Mouse (Mus musculus): Measurements from ENCODE around the gene Elavl1.
"Not testable (repeated sequence)": the region's sequence is repeated elsewhere in the genome, so short reads cannot be mapped to it uniquely, and the experiment has no call there.

Gene Elavl1

GRCm38 (mm10) chr8:4324983-4325750 lies at the start of gene Elavl1, which contains the start of gene Ccl25:
TSS of gene Elavl1 (minus strand) at chr8:4325413.
TSS of gene Ccl25 (plus strand) at chr8:4325210.
- DNase-seq (ENCODE audit: extremely low read depth, insufficient read length, low spot score), result peak; percentile 98

DNA sequence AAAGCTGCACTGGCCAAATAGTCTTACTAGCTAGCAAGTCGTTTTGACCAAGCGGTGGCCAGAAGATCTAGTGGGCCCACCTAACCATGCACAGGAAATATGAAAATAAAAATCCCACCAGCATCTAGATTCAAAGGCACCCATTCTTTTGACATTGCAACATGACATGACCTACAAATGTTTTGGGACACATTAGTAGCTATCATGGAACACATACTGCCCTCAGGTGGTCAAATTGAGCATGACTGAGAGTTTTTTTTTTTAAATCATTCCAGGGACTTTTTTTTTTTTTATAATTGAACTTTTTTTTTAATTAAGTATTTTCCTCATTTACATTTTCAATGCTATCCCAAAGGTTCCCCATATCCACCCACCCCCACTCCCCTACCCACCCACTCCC lies 47.4 kb upstream of the Elavl1 start:
- no peak for DNase-seq (ENCODE audit: extremely low read depth, insufficient read length, low spot score)

DNA sequence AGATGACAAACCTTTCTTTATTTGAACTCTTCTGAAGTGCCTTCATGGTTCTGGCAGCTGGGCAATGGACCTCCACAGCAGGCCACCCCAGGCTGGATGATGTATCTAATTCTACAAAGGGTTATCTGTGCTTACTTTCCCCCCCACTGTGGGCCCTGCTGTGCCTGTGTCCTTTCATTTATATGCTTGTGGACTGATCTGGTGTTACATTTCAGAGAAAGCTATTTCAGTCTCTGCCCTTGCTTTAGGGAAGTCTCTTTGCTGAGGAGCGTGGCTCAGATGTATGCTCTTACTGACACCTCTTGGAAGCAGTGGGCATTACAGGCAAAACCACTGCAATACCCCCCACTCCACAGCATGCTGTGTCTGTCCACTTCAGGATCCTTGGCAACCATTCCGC lies 44.9 kb upstream of the Elavl1 start:
- peak; percentile 40 for DNase-seq (ENCODE audit: extremely low read depth, insufficient read length, low spot score)

GRCm38 (mm10) chr8:4368470-4368869 lies 43.3 kb upstream of the Elavl1 start:
- DNase-seq (ENCODE audit: extremely low read depth, insufficient read length, low spot score), result no peak

GRCm38 (mm10) chr8:4367808-4368207 lies 42.6 kb upstream of the Elavl1 start:
- peak; percentile 3 for DNase-seq (ENCODE audit: extremely low read depth, insufficient read length, low spot score)

DNA sequence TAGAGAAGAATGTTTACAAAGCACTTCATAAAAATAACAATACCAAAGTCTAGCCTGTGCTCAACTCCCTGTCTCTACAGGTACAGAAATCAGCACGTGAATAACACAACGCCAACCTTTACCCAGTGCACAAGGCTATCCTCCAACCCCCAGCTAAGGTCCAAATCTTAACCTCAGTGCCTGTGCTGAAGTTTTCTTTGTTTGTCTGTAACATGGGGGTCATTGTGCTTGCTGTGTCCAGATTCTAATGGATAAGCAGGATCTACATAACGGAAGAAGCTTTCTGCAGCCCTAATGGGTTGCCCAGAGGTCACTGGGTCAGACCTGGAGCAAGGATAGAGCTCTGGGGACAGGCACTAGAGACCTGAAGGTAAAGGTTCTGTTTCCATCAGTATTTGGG lies 41.0 kb upstream of the Elavl1 start:
- DNase-seq (ENCODE audit: extremely low read depth, insufficient read length, low spot score), result no peak

DNA sequence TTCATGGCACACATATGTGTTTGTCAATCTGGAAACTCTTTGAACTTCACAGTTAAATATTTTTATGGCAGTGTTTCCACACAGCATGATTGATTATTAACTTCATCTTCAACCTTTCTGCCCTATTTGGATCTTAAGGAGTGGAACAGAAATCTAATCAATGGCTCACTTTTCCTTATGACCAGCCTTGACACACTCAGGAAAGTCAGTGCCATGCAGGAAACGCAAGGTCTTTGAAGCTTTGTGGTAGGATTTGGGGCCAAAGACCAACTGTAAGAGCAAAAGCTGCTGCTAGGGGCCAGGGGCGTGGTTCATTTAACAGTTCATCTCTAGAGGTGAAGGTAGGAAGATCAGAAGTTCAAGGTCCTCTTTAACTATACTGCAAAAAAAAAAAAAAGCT lies 35.7 kb upstream of the Elavl1 start:
- no peak for DNase-seq (ENCODE audit: extremely low read depth, insufficient read length, low spot score)

DNA sequence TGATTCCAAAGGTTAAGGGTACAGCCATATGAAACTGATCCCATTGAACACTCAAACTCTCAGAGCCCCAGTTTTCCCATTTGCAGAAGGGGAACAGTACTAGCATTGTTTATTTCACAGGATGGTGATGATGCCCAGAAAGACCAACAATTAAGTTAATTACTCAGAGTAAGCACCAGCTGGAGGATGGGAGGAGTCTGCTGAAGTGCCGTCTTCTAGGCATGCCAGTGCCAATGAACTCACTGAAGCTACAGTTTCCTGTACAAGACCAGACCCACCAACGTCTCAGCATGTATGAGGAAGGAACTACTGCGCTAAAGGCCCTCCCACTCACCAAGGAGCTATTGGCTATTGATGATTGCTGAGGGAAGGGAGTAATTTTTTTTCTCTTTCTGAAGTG lies 34.1 kb upstream of the Elavl1 start:
- DNase-seq (ENCODE audit: extremely low read depth, insufficient read length, low spot score), result no peak

DNA sequence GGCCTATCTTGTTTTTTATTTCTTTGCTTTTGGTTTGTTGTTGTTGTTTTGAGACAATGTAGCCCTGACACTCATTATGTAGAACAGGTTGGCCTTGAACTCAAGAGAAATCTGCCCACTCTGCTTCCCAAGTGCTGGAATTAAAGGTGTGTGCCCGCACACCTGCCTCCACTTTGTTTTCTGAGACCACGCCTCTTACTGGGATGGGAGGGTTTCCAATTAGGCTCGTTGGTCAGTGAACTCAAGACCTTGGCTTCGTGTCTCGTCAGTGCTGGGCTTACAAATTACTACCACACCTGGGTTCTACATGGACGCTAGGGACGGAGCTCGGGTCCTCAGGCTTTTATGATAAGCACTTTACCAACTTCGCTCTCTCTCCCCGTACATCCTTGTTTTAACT lies 30.2 kb upstream of the Elavl1 start:
- no peak for DNase-seq (ENCODE audit: extremely low read depth, insufficient read length, low spot score)

- no peak for DNase-seq (ENCODE audit: extremely low read depth, insufficient read length, low spot score)
These were observed 29.3 kb upstream of the Elavl1 start for GRCm38 (mm10) chr8:4354516-4354915.

- no peak for DNase-seq (ENCODE audit: extremely low read depth, insufficient read length, low spot score)
These were observed 28.5 kb upstream of the Elavl1 start for GRCm38 (mm10) chr8:4353741-4354140.

GRCm38 (mm10) chr8:4352562-4352961 lies 27.3 kb upstream of the Elavl1 start:
- not testable (repeated sequence) for DNase-seq (ENCODE audit: extremely low read depth, insufficient read length, low spot score)

GRCm38 (mm10) chr8:4350618-4351017 lies 25.4 kb upstream of the Elavl1 start:
- DNase-seq (ENCODE audit: extremely low read depth, insufficient read length, low spot score), result no peak

GRCm38 (mm10) chr8:4349335-4349734 lies 24.1 kb upstream of the Elavl1 start:
- no peak for DNase-seq (ENCODE audit: extremely low read depth, insufficient read length, low spot score)

- DNase-seq (ENCODE audit: extremely low read depth, insufficient read length, low spot score), result no peak
These were observed 23.1 kb upstream of the Elavl1 start for GRCm38 (mm10) chr8:4348275-4348674.

GRCm38 (mm10) chr8:4347661-4348060 lies 22.4 kb upstream of the Elavl1 start:
- no peak for DNase-seq (ENCODE audit: extremely low read depth, insufficient read length, low spot score)

DNA sequence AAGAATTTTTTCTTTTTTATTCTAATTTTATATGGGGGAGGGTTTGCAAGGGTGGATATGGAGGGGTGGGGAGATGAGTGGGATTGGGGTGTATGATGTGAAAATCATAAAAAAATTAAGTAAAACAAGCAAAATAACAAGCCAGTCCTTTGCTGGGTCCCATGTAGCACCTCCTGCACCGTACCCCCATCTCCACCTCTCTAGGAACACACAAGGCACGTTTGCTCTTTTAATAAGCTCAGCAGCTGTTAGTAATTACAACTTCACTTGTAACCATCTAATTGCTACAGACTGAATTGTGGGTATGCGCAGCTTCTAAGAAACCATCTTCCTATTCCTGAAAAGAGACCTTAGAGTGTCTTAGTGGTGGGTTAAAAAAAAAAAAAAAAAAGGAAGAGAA lies 15.0 kb upstream of the Elavl1 start:
- no peak for DNase-seq (ENCODE audit: extremely low read depth, insufficient read length, low spot score)

GRCm38 (mm10) chr8:4335678-4336077 lies 10.5 kb upstream of the Elavl1 start:
- no peak for DNase-seq (ENCODE audit: extremely low read depth, insufficient read length, low spot score)

DNA sequence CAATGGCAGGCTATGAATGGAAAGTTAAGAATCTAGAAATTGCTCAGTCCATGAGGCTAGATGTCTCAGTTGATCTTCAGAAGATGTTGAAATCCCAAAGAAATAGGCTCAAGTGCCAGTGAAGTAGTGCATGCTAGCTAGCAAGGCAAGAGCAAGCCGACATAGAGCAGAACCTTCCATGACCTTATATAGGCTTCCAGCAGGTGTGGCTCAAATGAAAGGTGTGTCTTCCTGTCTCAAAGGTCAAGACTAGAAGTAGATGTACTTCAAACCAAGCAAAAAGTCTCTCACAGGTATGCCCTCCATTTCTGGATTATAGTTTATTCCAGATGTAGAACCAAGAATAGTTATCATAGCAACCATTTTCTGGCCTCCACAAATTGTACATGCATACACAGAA lies 8.8 kb upstream of the Elavl1 start:
- no peak for DNase-seq (ENCODE audit: extremely low read depth, insufficient read length, low spot score)

DNA sequence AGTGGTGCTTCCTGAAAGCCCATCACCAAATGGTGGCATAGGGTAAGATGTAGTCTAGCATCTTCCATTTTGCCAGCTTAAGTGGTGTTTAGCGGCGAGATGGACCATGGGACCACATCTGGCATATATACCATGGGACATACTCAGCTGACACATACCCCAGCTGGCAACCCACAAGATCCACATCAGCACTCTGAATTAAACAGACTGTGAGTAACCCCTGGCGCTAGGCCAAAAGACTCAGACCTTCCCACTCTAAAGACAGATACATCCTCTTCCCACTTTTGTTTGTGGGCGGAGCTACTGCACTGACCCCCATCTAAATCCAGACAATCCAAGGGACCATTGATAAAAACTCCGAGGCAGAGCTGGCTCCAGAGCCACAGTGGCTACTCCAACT lies 3.8 kb upstream of the Elavl1 start:
- DNase-seq (ENCODE audit: extremely low read depth, insufficient read length, low spot score), result no peak

- no peak for DNase-seq (ENCODE audit: extremely low read depth, insufficient read length, low spot score)
These were observed 481 bp upstream of the Elavl1 start for GRCm38 (mm10) chr8:4325751-4326036.

- peak; percentile 68 for DNase-seq (ENCODE audit: extremely low read depth, insufficient read length, low spot score)
These were observed 688 bp downstream of the Elavl1 start for GRCm38 (mm10) chr8:4324525-4324924.

GRCm38 (mm10) chr8:4323917-4324316 lies 1.3 kb downstream of the Elavl1 start:
- no peak for DNase-seq (ENCODE audit: extremely low read depth, insufficient read length, low spot score)

Data from 3134 (cell line).